Mouse (Mus musculus) G1E (cell line): ENCODE results near the gene Man2a1. TPM values are rescaled to one million over a fixed set of nuclear protein-coding genes. Genes with fewer than 3 reads are reported as not detected.

Experiments
- ATAC-seq: 2 replicates; pipeline ENCODE4 v1.8.0; 2016; ENCODE audit warnings: mild to moderate bottlenecking; ENCODE audit not compliant: insufficient number of reproducible peaks, poor library complexity, low FRiP score, severe bottlenecking; ENCODE audit errors: extremely low read depth
- DNase-seq: peaks from one replicate; pipeline ENCODE4 v3.0.0; 2012; ENCODE audit warnings: low spot score
- H3K27me3 ChIP-seq: 2 replicates; pipeline ENCODE4 v1.6.1; 2012; ENCODE audit warnings: mild to moderate bottlenecking, low read length, inconsistent platforms; ENCODE audit not compliant: insufficient read depth
- H3K36me3 ChIP-seq: replicated peaks from 2 replicates; pipeline ENCODE3; 2012; ENCODE audit warnings: mild to moderate bottlenecking, inconsistent platforms
- H3K4me1 ChIP-seq: 2 replicates; pipeline ENCODE4 v1.6.1; 2012; ENCODE audit warnings: low read depth, low read length, inconsistent platforms, mixed read lengths; ENCODE audit not compliant: insufficient read depth
- H3K4me3 ChIP-seq: 2 replicates; pipeline ENCODE4 v1.5.1; 2012; ENCODE audit warnings: low read depth, mild to moderate bottlenecking, inconsistent platforms, low read length, moderate library complexity, mixed read lengths
- H3K9me3 ChIP-seq: replicated peaks from 2 replicates; pipeline ENCODE4 v1.6.1; 2012; ENCODE audit warnings: inconsistent platforms
- CTCF ChIP-seq: IDR thresholded peaks from 2 replicates; pipeline ENCODE4 v1.5.1; 2012; ENCODE audit warnings: low read depth, low read length, inconsistent platforms, mixed read lengths
- GATA1 ChIP-seq: IDR thresholded peaks from 2 replicates; pipeline ENCODE4 v1.6.1; 2012; ENCODE audit warnings: borderline replicate concordance, low read length, inconsistent platforms, mixed read lengths
- GATA2 ChIP-seq: IDR thresholded peaks from 2 replicates; pipeline ENCODE4 v1.6.1; 2012; ENCODE audit warnings: low read depth, low read length, inconsistent platforms, borderline replicate concordance
- POLR2AphosphoS5 ChIP-seq: IDR thresholded peaks from 2 replicates; pipeline ENCODE4 v1.6.1; 2012; ENCODE audit warnings: low read depth, low read length, inconsistent platforms; ENCODE audit not compliant: insufficient replicate concordance
- TAL1 ChIP-seq: conservative IDR thresholded peaks from 2 replicates; pipeline ENCODE4 v1.6.1; 2012; ENCODE audit warnings: low read depth, low read length, inconsistent platforms, mixed read lengths
- polyA plus RNA-seq: library from polyadenylated mRNA; stranded (reverse); fragments of >175 nt; gene quantifications from 2 replicates; pipeline ENCODE4 v1.2.3, GENCODE M21; 2012
- total RNA-seq, 2 experiments: library from RNA; stranded (forward) in 1 of 2; stranded (reverse) in 1 of 2; fragments of 200-1000 nt in 1 of 2; fragments of >200 nt in 1 of 2; fragmentation: Nextera tagmentation in 1 of 2; gene quantifications; 2 replicates each; pipeline ENCODE4 v1.2.3; 2014 to 2017

The Man2a1 gene
- total and polyA plus RNA-seq, 3 experiments, result not detected

DNA sequence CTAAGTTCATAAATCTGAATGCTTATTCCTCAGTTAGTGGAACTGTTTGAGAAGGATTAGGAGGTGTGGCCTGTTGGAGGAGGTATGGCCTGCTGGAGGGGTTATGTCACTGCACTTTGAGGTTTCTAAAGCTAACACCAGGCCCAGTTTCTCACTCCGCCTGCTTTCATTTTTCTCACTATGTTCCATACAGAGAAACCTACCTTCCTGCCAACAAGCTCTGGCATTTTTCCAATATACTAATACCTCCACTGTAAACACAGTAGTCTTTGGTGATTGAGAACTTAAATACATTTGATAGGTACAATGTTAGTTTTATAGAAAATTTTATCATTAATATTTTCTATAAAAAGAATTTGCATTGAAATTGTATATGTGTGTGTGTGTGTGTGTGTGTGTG, 73.9 kb downstream of the Man2a1 start:
- Histone ChIP-seq H3K27me3 (no peaks in the 10 kb centered on the region), H3K9me3 (peaks cover 39% of the 10 kb centered on the region), H3K36me3 (no peaks in the 10 kb centered on the region), H3K4me1 (no peaks in the 10 kb centered on the region), H3K4me3 (no peak overlapping the region)
- ATAC-seq (no peak), DNase-seq (no peak)
- no peak for TF ChIP-seq GATA2
- TF ChIP-seq CTCF, result no peak
- no peak for TF ChIP-seq POLR2AphosphoS5
- no peak for TF ChIP-seq GATA1
- no peak for TF ChIP-seq TAL1

- TF ChIP-seq CTCF (no peak), GATA1 (no peak), GATA2 (no peak), POLR2AphosphoS5 (no peak), TAL1 (no peak)
- Histone ChIP-seq H3K4me3 (no peak overlapping the region), H3K4me1 (no peaks in the 10 kb centered on the region), H3K9me3 (peaks cover 34% of the 10 kb centered on the region), H3K36me3 (no peaks in the 10 kb centered on the region), H3K27me3 (no peaks in the 10 kb centered on the region)
- no peak for DNase-seq
- ATAC-seq, result no peak
Observed at GRCm38 (mm10) chr17:64674980-64675379, 74.4 kb downstream of the Man2a1 start.

DNA sequence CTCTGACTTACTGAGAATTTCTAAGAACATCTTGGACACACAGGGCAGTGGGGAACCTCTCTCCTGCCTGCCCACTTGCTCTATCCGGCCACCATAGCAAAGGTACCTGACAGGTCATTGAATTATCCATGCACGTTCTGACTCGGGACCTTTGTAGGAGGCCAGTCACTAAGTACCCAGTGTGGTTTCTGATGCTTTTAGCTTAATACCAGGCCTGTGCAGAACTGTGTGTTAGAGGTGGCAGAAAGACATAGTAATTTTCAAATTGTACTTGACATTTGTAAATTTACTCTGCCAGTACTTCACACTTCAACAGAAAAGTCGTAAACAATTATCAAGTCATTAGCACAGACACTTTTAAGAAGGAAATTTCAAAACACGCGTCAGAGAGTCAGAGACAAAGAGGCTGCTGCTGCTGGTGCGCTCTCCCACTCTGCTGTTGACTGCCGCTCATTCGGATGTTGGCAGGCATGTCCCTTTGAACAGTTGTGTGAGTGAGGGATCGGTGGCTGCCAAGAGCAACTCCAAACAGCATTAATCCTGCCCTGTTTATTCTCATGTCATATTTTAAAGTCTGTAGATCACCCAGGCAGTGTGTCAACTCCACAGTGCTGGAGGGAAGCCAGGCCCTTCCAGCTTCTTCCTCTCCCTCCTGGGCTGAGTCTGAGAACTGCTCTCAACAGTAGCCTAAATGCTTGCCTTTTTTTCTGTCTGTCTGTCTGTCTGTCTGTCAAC, 76.4 kb downstream of the Man2a1 start:
- Histone ChIP-seq H3K4me3 (no peak overlapping the region), H3K36me3 (no peaks in the 10 kb centered on the region), H3K27me3 (no peaks in the 10 kb centered on the region), H3K4me1 (no peaks in the 10 kb centered on the region), H3K9me3 (peaks cover 23% of the 10 kb centered on the region)
- ATAC-seq (no peak), DNase-seq (no peak)
- TF ChIP-seq GATA2 (no peak), POLR2AphosphoS5 (no peak), TAL1 (no peak), GATA1 (no peak), CTCF (no peak)

GRCm38 (mm10) chr17:64681461-64681860, 80.9 kb downstream of the Man2a1 start:
- DNase-seq, result no peak
- H3K27me3 ChIP-seq, result no peaks in the 10 kb centered on the region
- H3K36me3 ChIP-seq, result no peaks in the 10 kb centered on the region

GRCm38 (mm10) chr17:64681927-64682326, 81.4 kb downstream of the Man2a1 start:
- Histone ChIP-seq H3K27me3 (no peaks in the 10 kb centered on the region), H3K36me3 (no peaks in the 10 kb centered on the region), H3K9me3 (peaks cover 25% of the 10 kb centered on the region), H3K4me1 (no peaks in the 10 kb centered on the region), H3K4me3 (no peak overlapping the region)
- no peak for DNase-seq
- TF ChIP-seq GATA1 (no peak), TAL1 (no peak), CTCF (no peak), GATA2 (no peak), POLR2AphosphoS5 (no peak)
- no peak for ATAC-seq

More at GRCm38 (mm10) chr17:64681461-64681860, 80.9 kb downstream of the Man2a1 start:
- TF ChIP-seq GATA1, result no peak
- no peak for TF ChIP-seq POLR2AphosphoS5
- TF ChIP-seq TAL1, result no peak
- TF ChIP-seq CTCF, result no peak
- no peak for TF ChIP-seq GATA2
- no peak overlapping the region for H3K4me3 ChIP-seq
- ATAC-seq, result no peak
- peaks cover 29% of the 10 kb centered on the region for H3K9me3 ChIP-seq
- H3K4me1 ChIP-seq, result no peaks in the 10 kb centered on the region

DNA sequence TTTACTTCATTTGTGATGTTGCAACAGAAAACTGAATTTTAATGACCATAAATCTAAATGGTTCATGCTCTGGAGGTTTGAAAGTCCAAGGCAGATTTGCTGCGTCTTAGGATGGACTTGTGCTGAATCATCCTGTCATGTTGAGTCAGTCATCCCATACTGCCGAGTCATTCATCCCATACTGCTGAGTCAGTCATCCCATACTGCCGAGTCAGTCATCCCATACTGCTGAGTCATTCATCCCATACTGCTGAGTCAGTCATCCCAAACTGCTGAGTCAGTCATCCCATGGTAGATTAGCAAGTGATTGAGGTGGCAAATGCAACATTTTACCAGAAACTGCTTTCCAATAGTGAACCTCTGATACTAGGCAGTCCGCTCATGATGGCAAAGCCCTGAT, 83.6 kb downstream of the Man2a1 start:
- ATAC-seq (no peak), DNase-seq (no peak)
- TF ChIP-seq CTCF (no peak), POLR2AphosphoS5 (no peak), TAL1 (no peak), GATA2 (no peak), GATA1 (no peak)
- H3K27me3 ChIP-seq, result no peaks in the 10 kb centered on the region
- no peaks in the 10 kb centered on the region for H3K36me3 ChIP-seq
- no peak overlapping the region for H3K4me3 ChIP-seq
- peaks cover 23% of the 10 kb centered on the region for H3K9me3 ChIP-seq
- H3K4me1 ChIP-seq, result no peaks in the 10 kb centered on the region
